Mouse (Mus musculus) small intestine, adult 2 months (tissue): ENCODE measurements around the gene Ccl22. TPM values are rescaled to one million over a fixed set of nuclear protein-coding genes. Genes with fewer than 3 reads are reported as not detected.

ENCODE experiments used
- H3K27ac ChIP-seq: fragments of 200-500 bp; 2 replicates; pipeline ENCODE4 v1.5.1; 2012; ENCODE audit warnings: low read depth, low read length, control low read depth, inconsistent platforms; ENCODE audit not compliant: insufficient read depth
- H3K27me3 ChIP-seq: fragments of 200-500 bp; 2 replicates; pipeline ENCODE4 v1.6.1; 2012; ENCODE audit warnings: mild to moderate bottlenecking, moderate library complexity, low read length, inconsistent platforms; ENCODE audit not compliant: control insufficient read depth, insufficient read depth
- H3K36me3 ChIP-seq: fragments of 200-500 bp; 2 replicates; pipeline ENCODE4 v1.6.1; 2012; ENCODE audit warnings: mild to moderate bottlenecking, low read length, control low read depth, inconsistent platforms; ENCODE audit not compliant: control insufficient read depth, insufficient read depth
- H3K4me1 ChIP-seq: fragments of 200-500 bp; 2 replicates; pipeline ENCODE4 v1.6.1; 2012; ENCODE audit warnings: low read length, inconsistent platforms, mixed read lengths; ENCODE audit not compliant: control insufficient read depth, insufficient read depth, insufficient read length
- H3K4me3 ChIP-seq: fragments of 200-500 bp; 2 replicates; pipeline ENCODE4 v1.5.1; 2012; ENCODE audit warnings: low read depth, mild to moderate bottlenecking, control low read depth, inconsistent platforms, low read length, moderate library complexity
- CTCF ChIP-seq: fragments of 200-500 bp; IDR thresholded peaks from 2 replicates; pipeline ENCODE4 v1.5.1; 2012; ENCODE audit warnings: low read depth, mild to moderate bottlenecking, control low read depth, inconsistent platforms, low read length, moderate library complexity, mixed read lengths; ENCODE audit not compliant: insufficient replicate concordance, insufficient read length; ENCODE audit errors: extremely low read depth
- POLR2A ChIP-seq: fragments of 200-500 bp; IDR thresholded peaks from 2 replicates; pipeline ENCODE4 v1.6.1; 2012; ENCODE audit warnings: low read depth, mild to moderate bottlenecking, control low read depth, inconsistent platforms, low read length, moderate library complexity
- WGBS: fragments of 180-500 bp; shearing (Covaris S2); methylation state at CpG from one replicate; pipeline ENCODE4 v1.1.7; 2018; 5-methylcytosine and 5-hydroxymethylcytosine counted together
- polyA plus RNA-seq: library from polyadenylated mRNA; depleted of rRNA; stranded (reverse); fragments of >200 nt; gene quantifications from 2 replicates; pipeline ENCODE4 v1.2.3, GENCODE M21; 2012; rRNA removed

Ccl22 gene
- 4.2 and 6.5 TPM in 2 replicates for polyA plus RNA-seq

DNA sequence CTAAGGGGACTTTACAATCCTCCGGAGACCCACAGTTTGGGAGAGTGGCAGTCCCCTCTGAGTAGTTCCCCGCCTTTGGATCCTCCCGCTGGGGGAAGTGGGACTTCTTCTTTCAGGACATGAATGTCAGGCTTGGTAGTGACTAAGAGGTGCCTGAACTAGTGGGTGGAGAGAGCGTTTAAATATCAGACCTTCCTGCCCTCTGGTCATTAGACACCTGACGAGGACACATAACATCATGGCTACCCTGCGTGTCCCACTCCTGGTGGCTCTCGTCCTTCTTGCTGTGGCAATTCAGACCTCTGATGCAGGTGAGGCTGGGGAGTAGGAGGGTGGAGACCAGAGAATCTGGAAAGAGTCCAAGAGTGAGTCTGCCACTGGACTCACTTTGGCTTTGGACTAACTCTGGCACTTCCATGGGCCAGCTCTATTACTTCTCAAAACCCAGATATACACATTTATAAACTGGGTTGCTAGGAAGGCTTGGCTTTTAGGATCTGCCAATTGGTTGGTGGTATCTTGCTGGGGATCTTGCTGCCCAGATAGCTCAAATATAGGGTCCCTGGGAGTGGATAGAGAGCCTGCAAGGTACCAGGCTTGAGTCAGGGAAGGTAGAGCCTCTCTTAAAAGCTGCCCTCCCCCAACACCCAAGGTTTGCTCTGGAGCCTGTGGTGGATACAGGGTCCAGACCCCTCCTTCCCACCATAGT is at the start of gene Ccl22:
TSS of gene Ccl22 (plus strand) at position 115 of the 709 bp plus-strand sequence.
- H3K27me3 ChIP-seq = no peaks in the 10 kb centered on the region
- H3K4me1 ChIP-seq = no peaks in the 10 kb centered on the region
- no peaks in the 10 kb centered on the region for H3K36me3 ChIP-seq
- WGBS = 80% methylated on average over 7 of the region's 7 CpGs
- no peak within 1 kb of the TSS for H3K27ac ChIP-seq
- TF ChIP-seq POLR2A = no peak
- no peak for TF ChIP-seq CTCF
- H3K4me3 ChIP-seq = no peak within 1 kb of the TSS

DNA sequence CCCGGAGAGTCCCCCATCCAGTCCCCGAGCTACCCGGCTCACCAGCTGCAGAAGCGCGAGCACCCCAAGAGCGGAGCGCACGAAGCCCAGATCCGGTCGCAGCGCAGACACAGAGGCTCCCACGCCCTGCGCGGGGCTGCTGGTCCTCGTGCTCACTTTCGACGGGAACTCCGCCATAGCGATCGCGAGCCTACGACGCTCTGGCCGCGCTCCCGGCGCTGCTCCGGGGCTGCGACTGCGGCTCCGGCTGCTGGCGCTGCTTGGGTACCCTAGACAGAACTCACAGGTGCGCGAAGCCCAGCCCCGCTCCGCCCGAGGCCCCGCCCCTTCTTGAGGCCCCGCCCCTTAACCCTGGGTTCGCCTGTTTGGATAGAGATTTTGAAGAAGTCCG is 49.4 kb upstream of the Ccl22 start, which contains the start of gene Pllp:
TSS of gene Pllp (minus strand) at position 285 of the 391 bp plus-strand sequence.
- Histone ChIP-seq H3K4me3 (peak within 1 kb of the TSS; percentile 89), H3K4me1 (peaks cover 11% of the 10 kb centered on the region), H3K27me3 (no peaks in the 10 kb centered on the region), H3K27ac (no peak within 1 kb of the TSS), H3K36me3 (no peaks in the 10 kb centered on the region)
- TF ChIP-seq CTCF = no peak
- TF ChIP-seq POLR2A = peak; percentile 72
- WGBS = under 1% methylated on average over 41 of the region's 41 CpGs

- WGBS = 55% methylated on average over 3 of the region's 3 CpGs
- TF ChIP-seq CTCF (no peak), POLR2A (no peak)
- no peaks in the 10 kb centered on the region for H3K27me3 ChIP-seq
- H3K4me3 ChIP-seq = no peak overlapping the region
- no peaks in the 10 kb centered on the region for H3K36me3 ChIP-seq
- no peak overlapping the region for H3K27ac ChIP-seq
- H3K4me1 ChIP-seq = peaks cover 11% of the 10 kb centered on the region
Measured at GRCm38 (mm10) chr8:94696566-94696965, 48.8 kb upstream of the Ccl22 start.

GRCm38 (mm10) chr8:94697956-94698355 is 47.4 kb upstream of the Ccl22 start:
- whole genome bisulfite sequencing = 84% methylated on average over 6 of the region's 6 CpGs

GRCm38 (mm10) chr8:94699366-94699765 is 46.0 kb upstream of the Ccl22 start:
- no peak overlapping the region for H3K27ac ChIP-seq
- no peak for TF ChIP-seq POLR2A
- no peak for TF ChIP-seq CTCF
- no peaks in the 10 kb centered on the region for H3K36me3 ChIP-seq
- peaks cover 13% of the 10 kb centered on the region for H3K4me1 ChIP-seq
- no peak overlapping the region for H3K4me3 ChIP-seq
- no peaks in the 10 kb centered on the region for H3K27me3 ChIP-seq
- WGBS = 91% methylated on average over 16 of the region's 16 CpGs

More at GRCm38 (mm10) chr8:94697956-94698355, 47.4 kb upstream of the Ccl22 start:
- Histone ChIP-seq H3K4me3 (no peak overlapping the region), H3K4me1 (peaks cover 11% of the 10 kb centered on the region), H3K27me3 (no peaks in the 10 kb centered on the region), H3K27ac (no peak overlapping the region), H3K36me3 (no peaks in the 10 kb centered on the region)
- no peak for TF ChIP-seq POLR2A
- no peak for TF ChIP-seq CTCF

DNA sequence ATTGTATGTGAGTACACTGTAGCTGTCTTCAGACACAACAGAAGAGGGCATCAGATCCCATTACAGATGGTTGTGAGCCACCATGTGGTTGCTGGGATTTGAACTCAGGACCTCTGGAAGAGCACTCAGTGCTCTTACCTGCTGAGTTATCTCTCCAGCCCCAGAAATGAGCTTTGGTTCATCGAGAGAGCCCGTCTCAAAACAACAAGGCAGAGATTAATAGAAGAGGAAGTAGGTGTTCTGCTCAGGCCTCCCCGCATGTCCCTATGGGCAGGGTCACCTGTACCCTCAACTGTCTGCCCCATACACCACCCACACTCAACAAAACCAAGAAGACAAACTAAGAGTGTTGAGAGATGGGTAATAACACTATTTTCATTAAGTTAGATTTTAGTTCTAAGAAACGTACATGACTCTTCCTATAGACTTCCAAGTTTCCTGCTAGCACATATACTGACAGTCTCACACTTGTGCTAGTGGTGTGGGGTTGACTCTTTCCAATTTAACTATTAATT is 44.9 kb upstream of the Ccl22 start:
- H3K4me3 ChIP-seq = no peak overlapping the region
- no peaks in the 10 kb centered on the region for H3K27me3 ChIP-seq
- peaks cover 11% of the 10 kb centered on the region for H3K4me1 ChIP-seq
- H3K36me3 ChIP-seq = no peaks in the 10 kb centered on the region
- no peak overlapping the region for H3K27ac ChIP-seq
- 72% methylated on average over 4 of the region's 4 CpGs for WGBS
- TF ChIP-seq POLR2A (no peak), CTCF (no peak)

- H3K27me3 ChIP-seq = no peaks in the 10 kb centered on the region
- H3K4me1 ChIP-seq = peaks cover 4% of the 10 kb centered on the region; the same call in 1 of the 2 replicates
- TF ChIP-seq POLR2A (no peak), CTCF (no peak)
- 56% methylated on average over 3 of the region's 3 CpGs for WGBS
- no peak overlapping the region for H3K27ac ChIP-seq
- no peak overlapping the region for H3K4me3 ChIP-seq
- no peaks in the 10 kb centered on the region for H3K36me3 ChIP-seq
Measured at GRCm38 (mm10) chr8:94702156-94702555, 43.2 kb upstream of the Ccl22 start.
